Mouse (Mus musculus) E14TG2a.4 (cell line): ENCODE measurements around the gene Magoh.

Experiments
- H3K27me3 ChIP-seq: 2 replicates; pipeline ENCODE4 v1.6.1; 2014; ENCODE audit warnings: low read length, control low read depth; ENCODE audit not compliant: insufficient read depth
- H3K36me3 ChIP-seq: 2 replicates; pipeline ENCODE4 v1.6.1; 2014; ENCODE audit warnings: low read length, control low read depth; ENCODE audit not compliant: insufficient read depth
- H3K4me1 ChIP-seq: replicated peaks from 2 replicates; pipeline ENCODE4 v1.6.1; 2014; ENCODE audit warnings: low read depth, low read length, control low read depth
- H3K4me3 ChIP-seq: replicated peaks from 2 replicates; pipeline ENCODE4 v1.5.1; 2014; ENCODE audit warnings: mild to moderate bottlenecking, low read length
- H3K9me3 ChIP-seq: 2 replicates; pipeline ENCODE4 v1.6.1; 2014; ENCODE audit warnings: low read length, control low read depth
- CTCF ChIP-seq: conservative IDR thresholded peaks from 2 replicates; pipeline ENCODE4 v1.5.1; 2014; ENCODE audit warnings: low read length
- NANOG ChIP-seq: IDR thresholded peaks from 2 replicates; pipeline ENCODE4 v1.6.1; 2014; ENCODE audit warnings: borderline replicate concordance, low read length, mixed read lengths
- POU5F1 ChIP-seq: IDR thresholded peaks from 2 replicates; pipeline ENCODE4 v1.6.1; 2014; ENCODE audit warnings: low read length, borderline replicate concordance

Gene Magoh

GRCm38 (mm10) chr4:107879254-107880050 lies at the start of gene Magoh:
Gene Magoh, plus strand, starts transcription at chr4:107879755.
- Histone ChIP-seq H3K4me3 (peak within 1 kb of the TSS; percentile 95), H3K36me3 (peaks cover 38% of the 10 kb centered on the region), H3K4me1 (peaks cover 44% of the 10 kb centered on the region), H3K9me3 (no peaks in the 10 kb centered on the region), H3K27me3 (no peaks in the 10 kb centered on the region)
- TF ChIP-seq NANOG (no peak), POU5F1 (no peak), CTCF (no peak)

- H3K9me3 ChIP-seq = no peaks in the 10 kb centered on the region
- TF ChIP-seq NANOG (no peak), POU5F1 (no peak), CTCF (no peak)
- no peak overlapping the region for H3K4me3 ChIP-seq
- no peaks in the 10 kb centered on the region for H3K36me3 ChIP-seq
- H3K4me1 ChIP-seq = peaks cover 28% of the 10 kb centered on the region
- H3K27me3 ChIP-seq = peaks cover 34% of the 10 kb centered on the region
Measured at GRCm38 (mm10) chr4:107830189-107830588, 49.4 kb upstream of the Magoh start.

GRCm38 (mm10) chr4:107830821-107831221 lies 48.7 kb upstream of the Magoh start:
- TF ChIP-seq POU5F1 (no peak), CTCF (no peak), NANOG (no peak)
- Histone ChIP-seq H3K36me3 (no peaks in the 10 kb centered on the region), H3K9me3 (no peaks in the 10 kb centered on the region), H3K27me3 (peaks cover 35% of the 10 kb centered on the region), H3K4me3 (no peak overlapping the region), H3K4me1 (peaks cover 31% of the 10 kb centered on the region)

- no peak for TF ChIP-seq POU5F1
- TF ChIP-seq CTCF = no peak
- TF ChIP-seq NANOG = no peak
- H3K27me3 ChIP-seq = peaks cover 40% of the 10 kb centered on the region
- no peak overlapping the region for H3K4me3 ChIP-seq
- H3K36me3 ChIP-seq = no peaks in the 10 kb centered on the region; the same call in 1 of the 2 replicates
- peaks cover 31% of the 10 kb centered on the region for H3K4me1 ChIP-seq
- H3K9me3 ChIP-seq = no peaks in the 10 kb centered on the region
Measured at GRCm38 (mm10) chr4:107831678-107832077, 47.9 kb upstream of the Magoh start.

GRCm38 (mm10) chr4:107833525-107833924 lies 46.0 kb upstream of the Magoh start:
- Histone ChIP-seq H3K9me3 (no peaks in the 10 kb centered on the region), H3K4me3 (no peak overlapping the region), H3K4me1 (peaks cover 30% of the 10 kb centered on the region), H3K27me3 (peaks cover 44% of the 10 kb centered on the region), H3K36me3 (no peaks in the 10 kb centered on the region; the same call in 1 of the 2 replicates)
- TF ChIP-seq CTCF (no peak), NANOG (no peak), POU5F1 (no peak)

GRCm38 (mm10) chr4:107834643-107835314 lies 44.8 kb upstream of the Magoh start:
- H3K36me3 ChIP-seq = no peaks in the 10 kb centered on the region; the same call in 1 of the 2 replicates
- H3K4me1 ChIP-seq = peaks cover 19% of the 10 kb centered on the region
- peak overlapping the region; percentile 39 for H3K4me3 ChIP-seq
- no peak for TF ChIP-seq CTCF
- TF ChIP-seq NANOG = peak; percentile 14; the same call in 1 of the 2 replicates
- H3K27me3 ChIP-seq = peaks cover 45% of the 10 kb centered on the region
- H3K9me3 ChIP-seq = no peaks in the 10 kb centered on the region

GRCm38 (mm10) chr4:107835508-107835909 lies 44.0 kb upstream of the Magoh start:
- TF ChIP-seq CTCF = no peak
- no peak for TF ChIP-seq NANOG
- no peak for TF ChIP-seq POU5F1
- Histone ChIP-seq H3K4me1 (peaks cover 14% of the 10 kb centered on the region), H3K4me3 (no peak overlapping the region), H3K9me3 (no peaks in the 10 kb centered on the region), H3K36me3 (no peaks in the 10 kb centered on the region; the same call in 1 of the 2 replicates), H3K27me3 (peaks cover 45% of the 10 kb centered on the region)

GRCm38 (mm10) chr4:107836758-107837157 lies 42.8 kb upstream of the Magoh start:
- no peak for TF ChIP-seq NANOG
- TF ChIP-seq CTCF = no peak
- TF ChIP-seq POU5F1 = no peak
- Histone ChIP-seq H3K4me1 (peaks cover 14% of the 10 kb centered on the region), H3K9me3 (no peaks in the 10 kb centered on the region), H3K27me3 (peaks cover 45% of the 10 kb centered on the region), H3K4me3 (no peak overlapping the region), H3K36me3 (no peaks in the 10 kb centered on the region; the same call in 1 of the 2 replicates)
